Mouse (Mus musculus): ENCODE results near the gene Ctnna3.
"Not testable (repeated sequence)": the region's sequence is repeated elsewhere in the genome, so short reads cannot be mapped to it uniquely, and the experiment has no call there.

Ctnna3 gene

DNA sequence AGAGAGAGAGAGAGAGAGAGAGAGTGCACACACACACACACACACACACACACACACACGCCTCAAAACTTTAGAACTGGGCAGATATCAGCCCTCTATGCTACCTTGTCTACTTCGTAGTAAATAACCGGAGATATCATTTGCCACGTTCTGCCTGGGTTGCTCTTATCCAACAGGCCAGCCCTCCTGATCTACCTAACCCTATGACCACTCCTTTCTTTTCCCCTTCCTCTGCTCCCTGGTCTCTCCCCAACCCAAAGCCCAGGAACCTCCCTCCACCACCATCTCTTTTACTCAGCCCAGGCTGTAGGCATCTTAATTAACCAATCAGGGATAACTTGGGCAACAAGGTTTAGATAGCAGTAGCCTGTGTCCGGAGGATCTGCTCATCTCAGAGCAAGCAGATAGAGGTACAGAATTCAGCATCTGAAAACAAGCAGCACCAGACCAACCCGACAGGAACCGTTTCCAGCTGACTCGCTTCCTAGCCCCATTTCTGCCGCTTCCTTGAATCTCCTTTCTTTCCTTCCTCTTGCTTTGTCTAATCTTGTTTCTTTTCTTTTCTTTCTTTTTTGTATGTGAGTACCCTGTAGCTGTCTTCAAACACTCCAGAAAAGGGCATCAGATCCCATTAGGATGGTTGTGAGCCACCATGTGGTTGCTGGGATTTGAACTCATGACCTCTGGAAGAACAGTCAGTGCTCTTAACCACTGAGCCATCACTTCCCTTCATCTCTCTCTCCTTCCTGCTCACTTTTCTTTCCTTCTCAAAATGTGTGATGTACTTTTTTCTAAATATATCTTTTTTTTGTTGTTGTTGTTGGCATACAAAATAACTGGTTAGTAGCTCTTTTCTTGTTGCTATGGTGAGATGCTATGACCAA lies 6.1 kb upstream of the Ctnna3 start:
- no peak for DNase-seq (ENCODE audit: low spot score in 2 of 2)

DNA sequence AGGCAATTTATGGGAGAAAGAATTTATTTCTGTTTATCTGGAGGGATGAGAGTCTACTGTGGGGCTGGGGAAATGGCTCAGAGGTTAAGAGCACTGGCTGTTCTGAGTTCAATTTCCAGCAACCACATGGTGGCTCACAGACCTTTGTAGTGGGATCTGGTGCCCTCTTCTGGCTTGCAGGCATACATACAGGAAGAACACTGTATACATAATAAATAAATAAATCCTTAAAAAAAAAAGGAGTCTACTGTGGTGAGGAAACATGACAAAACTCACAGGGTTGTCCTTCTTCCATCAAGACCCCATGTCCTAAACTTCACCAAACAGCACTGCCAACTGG lies 5.5 kb upstream of the Ctnna3 start:
- DNase-seq (ENCODE audit: low spot score in 2 of 2): peak in 1 of 2 experiments; percentile 37

DNA sequence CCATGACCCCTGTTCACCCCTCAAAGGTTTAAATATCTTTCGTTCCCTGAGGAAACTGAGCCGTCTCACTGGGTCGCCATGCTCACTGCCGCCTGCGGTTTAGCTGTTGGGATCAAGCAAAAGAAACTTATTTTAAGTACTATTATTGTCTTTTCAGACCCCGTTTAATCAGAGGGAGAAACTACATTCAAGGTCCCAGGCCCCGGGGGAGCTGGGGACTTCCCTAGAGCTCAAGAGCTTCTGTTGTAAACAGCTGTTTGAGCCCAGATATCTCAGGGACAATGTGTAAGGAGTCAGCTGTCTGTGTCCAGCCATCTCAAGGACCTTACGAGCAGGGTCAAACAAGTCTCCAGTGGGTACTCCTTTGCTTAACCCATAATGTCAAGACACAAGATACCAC lies 2.8 kb upstream of the Ctnna3 start:
- no peak for DNase-seq (ENCODE audit: low spot score in 2 of 2)

DNA sequence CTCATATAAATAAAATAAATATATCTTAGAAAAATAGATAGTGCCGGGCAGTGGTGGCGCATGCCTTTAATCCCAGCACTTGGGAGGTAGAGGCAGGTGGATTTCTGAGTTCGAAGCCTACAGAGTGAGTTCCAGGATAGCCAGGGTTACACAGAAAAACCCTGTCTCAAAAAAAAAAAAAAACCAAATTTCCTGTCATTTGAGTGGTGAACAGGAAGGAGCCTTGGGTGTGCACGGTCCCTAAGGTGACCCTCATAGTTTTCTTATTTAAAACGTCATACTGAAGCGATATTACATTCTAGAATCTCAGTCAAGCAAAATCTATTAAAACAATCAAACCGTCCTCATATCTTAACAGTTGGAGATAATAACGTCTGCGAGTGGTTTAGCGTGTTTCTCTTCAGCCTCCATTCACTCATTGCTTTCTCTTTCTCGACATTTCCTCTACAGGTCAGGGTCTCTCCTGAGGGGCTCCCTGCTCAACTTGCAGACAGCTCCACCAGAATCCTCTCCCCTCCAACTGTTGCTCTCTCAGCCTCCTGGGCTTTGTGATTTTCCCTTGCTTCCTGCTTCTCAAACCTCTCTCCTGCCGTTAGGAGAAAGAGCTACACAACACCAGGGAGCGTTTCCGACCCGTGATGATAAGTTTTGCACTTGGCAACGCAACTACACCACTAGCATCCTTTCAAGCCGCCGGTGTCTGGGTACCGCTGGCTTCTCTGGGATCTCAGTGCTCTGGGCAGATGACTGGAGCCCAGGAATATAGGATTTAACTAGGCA lies 1.5 kb upstream of the Ctnna3 start:
- DNase-seq (ENCODE audit: low spot score in 2 of 2): peak; percentile 43 to 46

DNA sequence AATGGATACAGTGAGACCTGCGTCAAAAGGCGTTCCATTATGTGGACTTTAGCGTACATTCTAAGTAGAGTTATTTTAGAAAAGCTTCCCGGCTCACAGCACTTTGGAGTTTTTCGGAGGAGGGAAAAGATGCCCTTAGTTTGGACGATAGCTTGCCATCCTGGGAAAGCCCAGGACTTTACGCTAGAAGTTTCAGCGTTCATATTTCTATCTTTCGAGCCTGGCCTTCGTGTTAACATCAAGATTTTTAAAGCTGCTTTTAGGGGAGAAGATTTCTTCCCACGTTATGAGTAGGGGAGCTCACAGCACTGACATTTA lies 916 bp upstream of the Ctnna3 start:
- no peak for DNase-seq (ENCODE audit: low spot score in 2 of 2)

DNA sequence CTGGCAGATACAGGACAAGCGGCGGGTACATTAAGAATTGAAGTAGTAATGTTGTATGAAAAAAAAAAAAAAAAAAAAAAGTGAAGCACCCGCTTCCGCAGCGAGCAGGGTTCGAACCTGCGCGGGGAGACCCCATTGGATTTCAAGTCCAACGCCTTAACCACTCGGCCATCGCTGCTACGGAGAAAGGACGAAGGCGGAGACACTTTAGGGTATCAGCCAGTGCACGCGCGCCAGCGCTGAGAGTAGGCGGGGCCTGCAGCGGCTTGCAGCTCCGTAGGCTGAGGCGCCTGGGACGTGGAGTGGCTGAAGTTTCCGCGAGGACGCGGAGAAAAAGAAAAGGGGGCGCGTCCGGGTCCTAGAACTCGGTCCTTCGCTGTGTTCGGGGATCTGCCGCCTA lies 518 bp upstream of the Ctnna3 start:
- DNase-seq (ENCODE audit: low spot score in 2 of 2): peak; percentile 100

DNA sequence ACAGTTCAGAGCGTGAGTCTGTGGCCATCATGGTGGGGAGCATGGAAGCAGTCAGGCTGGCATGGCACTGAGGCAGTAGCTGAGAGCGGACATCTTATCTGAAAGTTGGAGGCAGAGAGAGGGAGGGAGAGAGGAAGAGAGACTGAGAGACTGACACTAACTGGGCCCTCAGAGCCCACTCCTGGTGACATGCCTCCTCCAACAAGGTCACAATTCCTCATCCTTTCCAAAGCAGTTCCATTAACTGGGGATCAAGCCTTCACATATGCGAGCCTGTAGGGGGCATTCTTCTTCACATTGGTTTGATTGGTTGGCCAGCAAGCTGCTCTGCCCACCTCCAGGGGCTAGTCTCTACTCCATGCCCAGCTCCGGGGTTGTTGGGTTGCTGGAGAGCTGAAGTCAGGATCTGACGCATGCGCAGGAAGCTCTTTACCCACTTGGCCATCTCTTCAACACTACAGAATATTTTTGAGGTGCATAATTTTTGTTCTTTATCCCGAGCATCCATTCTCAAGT lies 1.4 kb downstream of the Ctnna3 start:
- no peak for DNase-seq (ENCODE audit: low spot score in 2 of 2)

DNA sequence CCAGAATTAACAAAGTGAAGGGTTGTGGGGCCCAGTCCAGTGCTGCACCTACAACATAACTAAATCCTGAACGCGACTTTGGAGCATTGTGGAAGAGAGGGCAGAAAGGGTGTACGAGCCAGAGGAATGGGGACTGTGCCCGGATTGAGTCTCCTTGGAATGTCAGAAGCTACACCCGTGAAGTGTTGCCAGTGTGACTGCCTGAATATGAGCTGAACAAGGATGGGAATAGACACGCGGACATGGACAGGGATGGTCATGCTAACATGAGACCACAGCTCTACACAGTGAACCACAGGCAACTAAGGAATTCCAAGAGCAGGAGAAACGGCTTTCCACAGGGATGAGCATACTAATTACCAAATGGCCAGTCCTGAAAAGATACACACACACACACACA lies 2.2 kb downstream of the Ctnna3 start:
- no peak for DNase-seq (ENCODE audit: low spot score in 2 of 2)

DNA sequence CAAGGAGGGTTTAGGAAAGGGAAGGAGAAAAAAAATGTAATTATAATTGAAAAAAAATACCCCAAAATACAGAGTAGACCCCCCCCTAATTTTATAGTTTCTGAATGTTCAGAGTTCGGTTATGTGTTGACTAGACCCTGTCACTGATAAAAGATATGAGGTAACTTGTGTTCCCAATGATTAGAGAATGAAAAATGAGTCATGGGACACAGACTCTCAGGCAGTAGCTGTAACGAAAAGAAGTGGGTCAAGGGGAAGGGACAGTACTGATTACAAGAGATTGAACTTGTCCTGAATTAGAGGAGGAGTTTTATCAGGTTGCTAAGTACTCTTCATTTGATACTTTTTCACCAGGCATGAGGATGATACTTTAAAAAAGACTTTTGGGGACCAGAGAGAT lies 3.0 kb downstream of the Ctnna3 start:
- DNase-seq (ENCODE audit: low spot score in 2 of 2): no peak

DNA sequence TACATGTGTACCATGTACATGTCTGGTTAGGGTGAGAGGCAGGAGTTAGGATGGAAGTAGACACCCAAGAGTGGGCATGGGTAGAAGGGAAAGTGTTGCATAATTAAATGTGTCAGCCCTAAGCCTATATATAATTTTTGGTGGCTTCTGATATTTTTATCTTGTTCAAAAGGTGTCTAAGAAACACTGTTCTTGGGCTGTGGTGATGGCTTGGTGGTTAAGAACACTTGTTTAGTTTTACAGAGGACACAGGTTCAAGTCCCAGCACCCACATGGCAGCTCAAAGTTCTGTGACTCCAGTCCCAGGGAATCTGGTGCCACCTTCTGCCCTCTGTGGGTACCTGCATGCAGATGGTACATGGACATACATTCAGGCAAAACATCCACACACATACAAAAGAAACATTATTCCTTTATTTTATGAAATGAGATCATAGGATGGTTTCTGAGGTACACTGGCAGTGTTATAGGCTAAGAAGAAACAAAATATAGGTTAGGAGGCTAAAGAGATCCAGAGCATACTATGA lies 8.9 kb downstream of the Ctnna3 start:
- no peak for DNase-seq (ENCODE audit: low spot score in 2 of 2)

DNA sequence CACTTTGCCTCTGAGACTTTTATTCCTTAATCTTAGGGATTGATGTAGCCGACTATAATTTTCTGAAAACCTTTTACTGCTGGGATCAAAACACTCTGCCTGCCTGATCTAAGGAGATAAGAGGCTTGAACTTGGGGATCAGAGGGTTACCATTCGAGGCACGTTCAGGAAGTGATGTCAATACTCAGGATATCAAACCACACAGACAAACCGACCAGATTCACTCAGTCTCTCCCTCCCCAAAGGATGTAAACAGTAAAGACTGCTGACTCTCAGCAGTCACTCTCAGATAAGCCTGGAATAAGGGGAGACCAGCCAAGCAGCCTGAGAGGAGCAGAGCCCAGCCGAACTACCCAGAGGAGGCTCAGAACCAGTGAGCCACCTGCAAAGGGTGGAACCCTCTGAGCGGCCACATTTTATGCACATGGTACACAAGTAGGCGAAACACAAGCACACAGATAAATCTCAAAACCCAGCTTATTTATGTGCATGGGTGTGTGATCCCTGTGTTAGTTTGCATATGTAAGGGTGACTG lies 9.9 kb downstream of the Ctnna3 start:
- no peak for DNase-seq (ENCODE audit: low spot score in 2 of 2)

DNA sequence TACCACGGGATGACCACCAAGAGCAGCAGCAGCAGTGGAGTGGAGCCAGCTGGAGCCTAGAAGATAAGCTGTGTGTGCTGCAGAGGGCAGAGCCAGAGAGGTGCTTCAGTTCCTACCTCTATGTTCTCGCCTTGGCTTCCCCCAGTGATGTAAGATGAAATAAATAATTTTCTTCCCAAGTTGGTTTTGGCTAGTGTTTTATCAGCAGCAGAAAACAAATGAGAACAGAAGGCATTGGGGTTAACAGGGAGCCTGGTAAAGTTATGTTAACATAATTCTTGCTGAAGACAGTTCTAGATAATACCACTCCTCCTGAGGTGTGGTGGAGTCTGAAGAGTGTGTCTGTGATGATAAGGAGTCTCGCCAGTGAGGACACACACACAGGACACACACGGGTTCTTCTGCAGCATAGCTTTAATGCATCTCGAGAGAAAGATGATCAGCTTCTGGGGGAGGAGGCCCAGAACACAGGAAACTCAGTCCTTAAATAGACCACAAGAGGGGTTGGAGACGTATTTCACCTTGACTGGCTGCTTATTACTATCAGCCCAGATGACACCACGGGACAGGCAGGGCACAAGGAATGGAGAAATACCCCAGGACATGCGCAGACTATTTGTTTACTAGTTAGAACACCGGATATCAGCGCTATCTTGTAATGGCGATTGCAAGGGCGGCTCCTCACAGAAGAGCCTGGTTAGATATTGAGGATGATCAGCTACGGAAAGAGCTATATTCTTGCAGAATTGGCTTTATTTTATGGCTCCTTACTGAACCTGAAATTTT lies 14.9 kb downstream of the Ctnna3 start:
- not testable (repeated sequence) for DNase-seq (ENCODE audit: low spot score in 2 of 2)

DNA sequence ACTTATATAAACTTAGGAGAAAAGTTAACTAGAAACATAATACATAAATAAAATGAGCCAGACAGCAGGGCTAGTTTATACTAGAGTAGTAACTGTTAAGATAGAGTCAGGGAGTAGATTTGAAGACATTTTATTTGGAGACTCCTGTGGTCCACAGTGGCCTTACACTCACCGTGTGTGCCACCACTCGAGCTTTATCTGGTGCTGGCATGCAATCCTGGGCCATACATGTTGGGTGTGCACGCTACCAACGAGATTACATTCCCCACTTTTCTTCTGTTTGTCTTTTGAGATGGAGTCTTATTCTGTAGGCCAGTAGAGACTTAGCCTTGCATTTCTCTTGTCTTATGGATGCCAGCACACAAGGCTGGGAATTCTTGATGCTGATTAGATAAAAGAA lies 24.0 kb downstream of the Ctnna3 start:
- DNase-seq (ENCODE audit: low spot score in 2 of 2): no peak

DNA sequence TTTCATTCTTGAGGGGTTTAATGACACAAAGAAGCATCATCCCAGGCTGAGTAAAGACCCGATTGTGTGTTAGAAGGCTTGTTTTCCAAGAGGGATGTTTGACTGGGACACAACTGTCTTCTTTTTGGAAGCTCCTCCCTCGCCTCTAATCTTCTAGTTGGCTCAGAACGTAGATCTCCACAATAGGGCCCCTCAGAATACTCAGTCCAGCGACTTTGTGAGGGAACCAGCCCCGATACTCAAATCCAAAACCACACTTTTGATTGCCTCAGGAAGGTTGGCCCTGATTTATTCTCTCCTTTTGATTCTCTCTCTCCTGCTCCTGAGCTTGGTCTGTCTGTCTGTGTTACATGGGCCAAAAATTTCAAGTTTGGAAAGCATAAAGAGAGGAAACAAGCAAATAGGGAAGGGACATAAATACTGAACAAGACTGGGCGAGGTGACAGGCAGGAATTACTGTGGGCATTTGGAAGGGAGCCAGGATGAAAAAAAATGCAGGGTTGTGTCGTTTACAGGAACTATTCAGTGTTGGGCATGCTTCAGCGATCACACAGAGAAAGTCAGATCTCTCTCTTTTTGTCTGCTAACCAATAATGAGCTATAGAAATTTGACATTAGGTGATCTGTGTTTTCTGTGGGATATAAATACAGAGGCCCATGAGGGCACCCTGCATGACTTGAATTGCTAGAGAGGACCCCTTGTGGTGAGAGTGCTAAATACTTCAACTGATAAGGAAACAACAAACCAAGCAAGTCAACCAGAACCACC lies 25.4 kb downstream of the Ctnna3 start:
- no peak for DNase-seq (ENCODE audit: low spot score in 2 of 2)

DNA sequence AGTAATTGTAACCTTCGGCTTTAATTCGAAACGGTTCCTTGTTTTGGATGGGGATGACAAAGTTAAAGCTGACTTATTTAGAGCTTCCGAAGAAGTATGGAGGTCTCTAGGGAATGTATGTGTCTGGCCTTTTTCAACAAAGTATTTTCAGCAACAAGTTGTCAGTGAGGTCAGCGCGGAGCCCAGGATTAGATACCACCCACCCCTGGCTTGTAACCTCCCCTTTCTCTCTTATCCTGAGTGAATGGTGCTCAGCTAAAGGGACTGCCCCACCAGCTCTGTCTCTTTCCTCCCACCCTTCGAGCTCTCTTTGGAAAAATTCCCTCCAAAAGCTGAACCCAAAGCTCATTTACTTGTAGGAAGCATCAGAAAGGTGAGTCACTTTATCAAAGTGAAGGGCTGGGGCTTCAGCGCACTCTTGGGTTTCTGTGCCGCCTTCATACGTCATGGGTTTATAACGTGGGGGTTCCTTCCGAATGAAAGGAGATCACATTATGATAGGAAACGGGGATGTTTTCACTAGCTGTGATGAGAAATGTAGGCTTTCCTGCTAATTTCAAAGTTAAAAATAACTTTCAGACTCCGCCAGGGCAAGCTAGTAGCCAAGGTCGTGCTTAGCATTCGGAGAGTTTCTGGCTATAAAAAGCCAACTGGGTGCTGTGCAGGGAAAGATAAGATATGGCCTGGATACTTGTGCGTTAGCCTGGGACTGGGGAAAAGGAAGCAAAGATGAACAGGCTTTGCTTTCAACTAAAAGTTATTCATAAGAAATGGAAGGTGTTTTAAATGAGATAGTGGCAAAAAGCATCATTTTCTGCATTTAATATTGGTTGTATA lies 27.6 kb downstream of the Ctnna3 start:
- no peak for DNase-seq (ENCODE audit: low spot score in 2 of 2)

DNA sequence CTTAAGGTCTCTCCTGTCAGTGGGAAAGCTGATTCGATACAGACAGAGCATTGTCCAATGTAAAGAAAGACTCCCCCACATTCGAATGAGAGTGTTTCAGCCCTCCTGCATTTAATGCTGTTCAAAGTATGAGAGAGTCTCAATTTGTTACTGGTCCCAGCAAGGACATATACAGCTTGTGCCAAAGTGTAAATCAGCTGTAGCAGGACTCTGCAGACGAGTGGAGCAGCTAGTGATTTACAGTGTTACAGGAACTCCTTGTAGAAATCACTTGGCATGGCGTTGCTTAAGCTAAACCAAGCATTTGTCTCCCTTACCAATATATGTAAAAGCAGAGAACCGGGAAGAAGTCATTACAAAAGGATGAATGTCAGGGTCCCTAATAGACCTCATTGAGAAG lies 31.0 kb downstream of the Ctnna3 start:
- no peak for DNase-seq (ENCODE audit: low spot score in 2 of 2)

DNA sequence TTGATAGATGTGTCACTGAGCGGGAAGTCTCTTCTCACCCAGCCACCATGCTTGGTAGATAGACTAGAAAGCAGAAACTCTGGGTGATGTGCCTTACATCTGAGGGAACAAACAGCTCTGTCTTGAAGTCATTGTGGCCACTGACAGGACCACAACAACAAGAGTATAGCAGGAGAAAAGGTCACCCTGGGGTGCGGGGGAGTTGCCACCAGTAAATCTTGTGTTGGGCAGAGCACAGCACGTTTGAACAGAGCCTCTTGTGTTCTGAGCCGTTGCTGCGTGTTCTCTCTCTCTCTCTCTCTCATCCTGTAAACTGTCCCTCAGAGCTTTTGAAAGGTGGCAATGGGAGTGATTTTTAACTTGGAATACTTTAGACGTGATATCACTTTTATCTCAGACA lies 42.6 kb downstream of the Ctnna3 start:
- DNase-seq (ENCODE audit: low spot score in 2 of 2): no peak

DNA sequence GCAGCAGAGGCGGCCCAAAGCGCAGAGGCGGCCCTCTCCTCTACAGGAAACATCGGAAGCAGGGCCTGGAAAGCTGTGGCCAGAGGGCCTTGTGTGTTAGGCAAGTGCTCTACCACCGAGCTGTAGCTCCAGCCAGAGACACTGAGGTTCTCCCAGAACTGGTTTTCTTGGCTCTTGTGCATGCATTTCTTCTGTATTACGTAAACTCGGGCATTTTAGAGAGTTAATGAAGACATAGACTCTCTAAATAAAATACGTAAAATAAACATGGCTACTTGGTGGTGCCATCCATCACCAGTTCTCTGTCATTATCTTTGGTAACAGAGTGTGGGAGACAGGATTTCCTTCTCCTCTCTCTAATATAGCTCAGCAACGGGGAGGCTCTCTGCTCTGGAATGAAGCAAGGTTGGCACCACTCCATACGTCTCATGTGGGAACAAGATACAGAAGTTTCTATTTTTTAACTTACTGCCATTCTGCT lies 46.3 kb downstream of the Ctnna3 start:
- peak; percentile 32 to 69 for DNase-seq (ENCODE audit: low spot score in 2 of 2)

DNA sequence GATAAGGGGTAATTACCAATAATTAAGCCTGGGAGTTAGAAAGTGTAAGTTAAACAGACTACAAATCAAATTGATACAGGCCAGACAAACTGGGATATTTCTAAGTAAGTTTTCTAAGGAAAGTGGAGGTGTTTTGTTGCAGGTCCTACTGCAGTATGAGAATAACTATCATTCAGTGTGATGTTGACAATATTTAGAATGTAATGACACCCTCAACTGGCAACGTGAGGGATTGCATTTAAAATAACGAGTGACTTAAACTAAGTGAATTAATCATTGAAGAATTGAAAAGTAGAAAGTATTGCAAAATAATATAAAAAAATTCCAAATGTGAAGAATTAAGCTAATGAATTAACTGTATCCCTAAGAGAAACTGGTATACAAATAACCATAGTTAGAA lies 49.0 kb downstream of the Ctnna3 start:
- peak in 1 of 2 experiments; percentile 26 for DNase-seq (ENCODE audit: low spot score in 2 of 2)

DNA sequence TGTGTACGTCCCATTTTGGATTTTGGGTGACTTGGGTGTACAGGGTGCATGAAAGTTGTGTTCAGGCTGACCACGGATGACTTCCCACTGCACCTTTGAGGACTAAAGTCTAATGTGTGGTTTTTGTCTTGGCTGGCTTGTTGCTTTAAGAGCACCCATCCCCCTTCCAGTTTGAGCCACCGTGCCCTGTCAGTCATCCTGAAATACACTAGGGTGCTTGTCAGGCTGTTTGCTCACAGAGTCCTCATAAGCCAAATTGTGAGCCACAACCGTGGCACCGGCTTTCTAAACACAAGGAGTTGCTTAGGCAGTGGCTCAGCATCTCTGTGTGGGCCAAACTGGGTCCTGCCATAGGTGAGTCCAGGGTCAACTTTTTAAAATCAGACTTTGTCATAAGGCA lies 50.2 kb downstream of the Ctnna3 start:
- no peak for DNase-seq (ENCODE audit: low spot score in 2 of 2)

All from frontal cortex, postnatal 36 days (tissue).